Mouse (Mus musculus) hindbrain, embryonic 12.5 days (tissue): ENCODE results near the gene Ing1. TPM values are rescaled to one million over a fixed set of nuclear protein-coding genes. Genes with fewer than 3 reads are reported as not detected.
"Not testable (repeated sequence)": the region's sequence is repeated elsewhere in the genome, so short reads cannot be mapped to it uniquely, and the experiment has no call there.

Source experiments
- ATAC-seq: fragments of 200-750 bp; cut with Nextera tagmentation; 2 replicates; pipeline ENCODE4 v1.8.0; 2017; ENCODE audit warnings: moderate TSS enrichment; ENCODE audit not compliant: low FRiP score
- H3K27ac ChIP-seq: fragments of 300-500 bp; sonication (generic); 2 replicates; pipeline ENCODE4 v1.5.1; 2016; ENCODE audit warnings: mild to moderate bottlenecking
- H3K27me3 ChIP-seq: fragments of 300-500 bp; sonication (generic); 2 replicates; pipeline ENCODE4 v1.6.1; 2016; ENCODE audit warnings: mild to moderate bottlenecking
- H3K36me3 ChIP-seq: fragments of 300-500 bp; sonication (generic); 2 replicates; pipeline ENCODE4 v1.6.1; 2016; ENCODE audit warnings: mild to moderate bottlenecking
- H3K4me1 ChIP-seq: fragments of 300-500 bp; sonication (generic); 2 replicates; pipeline ENCODE4 v1.6.1; 2016
- H3K4me2 ChIP-seq: fragments of 300-500 bp; sonication (generic); replicated peaks from 2 replicates; pipeline ENCODE4 v1.6.1; 2016; ENCODE audit warnings: mild to moderate bottlenecking
- H3K4me3 ChIP-seq: fragments of 300-500 bp; sonication (generic); 2 replicates; pipeline ENCODE4 v1.5.1; 2016; ENCODE audit warnings: mild to moderate bottlenecking
- H3K9ac ChIP-seq: fragments of 300-500 bp; sonication (generic); 2 replicates; pipeline ENCODE4 v1.6.1; 2016; ENCODE audit warnings: mild to moderate bottlenecking, moderate library complexity
- H3K9me3 ChIP-seq: fragments of 300-500 bp; sonication (generic); replicated peaks from 2 replicates; pipeline ENCODE4 v1.6.1; 2016; ENCODE audit warnings: mild to moderate bottlenecking
- WGBS: fragments of 180-500 bp; shearing (Covaris S2); methylation state at CpG from one replicate; pipeline ENCODE4 v1.1.7; 2016; 5-methylcytosine and 5-hydroxymethylcytosine counted together
- polyA plus RNA-seq: library from polyadenylated mRNA; unstranded; fragments of >200 nt; fragmentation: Nextera tagmentation; extraction: Ambion mirVana; gene quantifications from 2 replicates; pipeline ENCODE4 v1.2.1, GENCODE M21; 2016

The Ing1 gene
- polyA plus RNA-seq, 1 experiment from 2014 or later = 57.5 TPM

DNA sequence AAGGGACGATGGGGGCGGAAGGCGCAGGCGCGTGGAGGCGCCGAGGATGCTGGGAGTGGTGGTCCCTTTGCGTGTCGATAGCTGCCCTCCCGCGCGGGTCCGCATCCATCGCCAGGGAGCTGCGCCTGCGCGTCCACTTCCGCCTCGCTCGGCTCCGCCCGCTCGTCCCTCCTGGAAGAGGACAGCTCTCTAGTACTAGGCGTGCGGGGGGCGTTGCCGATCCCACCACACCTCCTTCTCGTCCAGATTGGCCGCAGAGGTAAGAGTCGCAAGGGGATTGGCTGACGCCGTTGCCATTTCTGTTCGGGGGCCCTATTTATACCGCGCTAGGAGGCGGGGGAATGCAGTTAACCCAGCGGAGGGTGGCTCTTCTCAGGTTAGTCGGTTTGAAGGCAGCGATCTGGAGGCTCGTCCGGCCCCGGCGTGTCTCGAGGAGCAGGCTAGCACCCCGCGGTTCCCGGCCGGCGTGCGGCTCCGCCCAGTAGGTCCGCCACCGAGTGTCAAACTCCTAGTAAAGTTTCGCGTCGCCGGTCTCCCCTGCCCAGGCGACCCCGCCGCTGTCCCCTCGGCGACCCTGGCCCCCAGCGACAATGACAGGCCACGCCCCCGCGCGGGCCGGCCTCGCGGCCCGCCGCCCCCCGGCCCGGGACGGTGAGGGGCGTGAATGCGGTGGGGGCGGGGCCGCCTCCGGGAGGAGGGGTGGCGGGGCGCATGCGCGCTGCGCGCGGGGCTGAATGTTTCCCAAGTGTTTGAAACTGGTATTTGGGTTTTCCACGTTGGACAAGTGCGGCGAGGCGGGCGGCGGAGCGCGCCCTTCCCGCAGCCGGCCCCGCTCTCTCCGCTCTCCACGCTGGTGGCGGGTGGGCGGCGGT is 585 bp downstream of the Ing1 start:
- Histone ChIP-seq H3K9ac (peak overlapping the region; percentile 97), H3K36me3 (no peaks in the 10 kb centered on the region), H3K27me3 (no peaks in the 10 kb centered on the region), H3K4me1 (peaks cover 24% of the 10 kb centered on the region), H3K4me2 (peak overlapping the region; percentile 74), H3K27ac (peak overlapping the region; percentile 100), H3K4me3 (peak overlapping the region; percentile 94), H3K9me3 (no peaks in the 10 kb centered on the region)
- under 1% methylated on average over 99 of the region's 103 CpGs for WGBS
- ATAC-seq = peak; percentile 90

DNA sequence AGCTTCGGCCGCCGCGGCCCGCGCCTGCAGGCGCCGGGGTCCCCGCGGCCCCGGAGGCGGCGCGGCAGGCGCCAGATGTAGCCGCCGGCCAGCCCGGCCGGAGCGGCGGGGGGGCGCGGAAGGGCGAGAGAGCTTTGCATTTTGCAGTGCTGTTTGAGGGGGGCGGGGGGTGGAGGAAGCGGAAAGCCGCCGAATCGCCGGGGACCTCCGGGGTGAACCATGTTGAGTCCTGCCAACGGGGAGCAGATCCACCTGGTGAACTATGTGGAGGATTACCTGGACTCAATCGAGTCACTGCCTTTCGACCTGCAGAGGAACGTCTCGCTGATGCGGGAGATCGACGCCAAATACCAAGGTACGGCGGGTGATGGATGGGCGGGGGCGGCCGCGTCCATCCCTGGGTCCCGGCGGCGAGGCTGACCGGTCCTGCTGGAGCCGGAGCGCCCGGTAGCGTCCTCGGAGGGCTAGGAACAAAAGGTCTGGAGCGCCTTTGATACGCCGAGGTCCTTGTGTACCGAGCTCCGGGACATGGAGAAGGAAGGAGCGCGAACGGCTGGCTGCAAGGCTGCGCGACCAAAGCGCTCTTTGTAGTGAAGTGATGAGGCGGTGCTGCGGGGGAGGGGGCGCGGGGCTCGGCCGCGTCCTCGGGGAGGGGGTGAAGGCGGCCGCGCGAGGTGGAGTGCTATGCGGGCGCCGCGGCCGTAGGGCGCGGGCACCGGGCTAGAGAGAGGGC is 1.5 kb downstream of the Ing1 start:
- Histone ChIP-seq H3K9me3 (no peaks in the 10 kb centered on the region), H3K36me3 (peaks cover 9% of the 10 kb centered on the region), H3K4me3 (peak overlapping the region; percentile 94), H3K27me3 (no peaks in the 10 kb centered on the region), H3K27ac (peak overlapping the region; percentile 100), H3K4me2 (peak overlapping the region; percentile 74), H3K4me1 (peaks cover 23% of the 10 kb centered on the region), H3K9ac (peak overlapping the region; percentile 97)
- no peak for ATAC-seq
- WGBS = under 1% methylated on average over 75 of the region's 85 CpGs

DNA sequence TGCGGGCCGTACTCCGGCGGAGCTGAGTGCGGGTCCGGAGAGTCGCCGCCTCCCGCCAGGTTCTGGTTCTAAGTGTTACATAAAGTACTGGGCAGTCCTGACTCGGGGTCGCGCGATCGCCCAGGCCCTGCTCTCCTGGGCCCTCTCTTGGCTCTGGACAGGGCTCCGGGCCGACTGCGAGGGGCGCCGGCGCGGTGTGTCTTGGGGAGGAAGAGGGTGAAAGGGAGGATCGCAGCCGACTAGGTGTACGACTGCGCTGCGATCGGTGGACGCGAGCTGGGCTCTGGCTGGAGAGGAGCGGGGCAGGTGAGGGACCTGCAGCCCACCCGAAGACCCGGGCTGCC is 2.0 kb downstream of the Ing1 start:
- Histone ChIP-seq H3K4me1 (peaks cover 23% of the 10 kb centered on the region), H3K36me3 (peaks cover 13% of the 10 kb centered on the region), H3K9ac (peak overlapping the region; percentile 97), H3K27me3 (no peaks in the 10 kb centered on the region), H3K9me3 (no peaks in the 10 kb centered on the region), H3K4me2 (peak overlapping the region; percentile 74), H3K27ac (peak overlapping the region; percentile 100), H3K4me3 (peak overlapping the region; percentile 94)
- ATAC-seq = no peak
- WGBS = under 1% methylated on average over 32 of the region's 32 CpGs

DNA sequence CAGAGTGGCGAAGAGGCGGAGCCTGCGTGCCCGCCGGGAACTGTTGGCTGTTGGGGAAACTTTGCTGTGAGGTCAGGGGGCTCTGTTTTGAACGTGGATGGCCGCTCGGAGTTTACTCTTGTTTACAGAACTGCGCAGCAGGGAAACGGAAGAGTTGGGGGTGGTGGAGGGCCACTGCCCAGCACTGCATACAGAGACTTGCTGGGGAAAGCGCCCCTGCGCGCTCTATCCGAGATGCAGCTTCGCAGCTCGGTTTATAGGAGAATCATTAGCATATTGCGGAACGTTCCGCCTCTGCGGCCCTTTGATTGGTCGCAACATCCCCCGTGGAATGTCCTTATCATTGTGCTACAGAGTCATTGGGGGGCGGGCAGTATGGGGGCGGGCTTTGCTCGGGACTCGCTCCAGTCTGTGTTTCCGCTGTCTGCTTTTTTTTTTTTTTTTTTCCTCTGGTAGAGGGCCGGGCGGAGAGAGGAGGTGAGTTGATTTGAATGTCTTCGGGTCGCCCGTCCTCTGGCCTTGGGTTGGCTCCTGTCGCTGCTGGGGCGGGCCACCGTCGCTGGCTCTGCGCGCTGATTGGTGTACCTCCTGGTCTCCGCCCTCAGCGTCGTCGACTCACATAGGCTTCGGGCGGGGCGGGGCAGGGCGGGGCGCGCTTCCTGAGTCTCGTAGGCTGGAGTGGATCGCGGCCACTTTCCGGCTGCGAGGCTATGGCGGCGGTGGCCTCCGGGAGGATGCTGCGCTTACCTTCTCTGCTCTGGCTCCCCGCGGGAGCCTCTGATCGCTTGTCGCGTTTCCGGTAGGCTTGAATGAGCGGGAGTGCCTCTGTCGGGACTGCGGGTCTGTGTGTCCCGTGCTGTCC is 2.6 kb downstream of the Ing1 start:
- Histone ChIP-seq H3K9me3 (no peaks in the 10 kb centered on the region), H3K4me3 (peak overlapping the region; percentile 94), H3K27me3 (no peaks in the 10 kb centered on the region), H3K27ac (peak overlapping the region; percentile 100), H3K4me2 (peak overlapping the region; percentile 74), H3K9ac (peak overlapping the region; percentile 97), H3K36me3 (peaks cover 13% of the 10 kb centered on the region), H3K4me1 (peaks cover 23% of the 10 kb centered on the region)
- under 1% methylated on average over 67 of the region's 67 CpGs for WGBS
- peak; percentile 80 for ATAC-seq

DNA sequence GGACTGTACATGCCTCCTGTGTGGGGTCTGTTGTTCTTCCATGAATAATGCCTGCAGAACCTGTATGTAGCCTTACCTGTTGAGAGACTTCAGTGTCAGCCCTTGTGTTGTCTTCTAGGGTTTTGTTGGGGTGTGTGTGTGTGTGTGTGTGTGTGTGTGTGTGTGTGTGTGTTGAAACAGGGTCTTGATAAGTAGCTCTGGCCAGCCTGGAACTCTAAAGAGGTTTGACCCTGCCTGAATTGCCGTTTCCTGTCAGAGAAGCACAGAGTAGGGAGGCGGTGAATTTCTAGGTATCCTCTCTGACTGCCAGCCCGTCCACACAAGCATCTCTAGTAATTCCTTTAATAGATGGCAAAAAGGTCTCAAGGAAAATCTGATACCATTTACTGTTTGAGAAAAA is 4.1 kb downstream of the Ing1 start:
- Histone ChIP-seq H3K4me3 (no peak overlapping the region), H3K4me2 (peak overlapping the region; percentile 74; the same call in 1 of the 2 replicates), H3K9me3 (no peaks in the 10 kb centered on the region), H3K27ac (no peak overlapping the region), H3K36me3 (peaks cover 28% of the 10 kb centered on the region), H3K27me3 (no peaks in the 10 kb centered on the region), H3K4me1 (peaks cover 20% of the 10 kb centered on the region), H3K9ac (no peak overlapping the region)
- ATAC-seq = no peak
- WGBS = 75% methylated on average over 3 of the region's 3 CpGs

DNA sequence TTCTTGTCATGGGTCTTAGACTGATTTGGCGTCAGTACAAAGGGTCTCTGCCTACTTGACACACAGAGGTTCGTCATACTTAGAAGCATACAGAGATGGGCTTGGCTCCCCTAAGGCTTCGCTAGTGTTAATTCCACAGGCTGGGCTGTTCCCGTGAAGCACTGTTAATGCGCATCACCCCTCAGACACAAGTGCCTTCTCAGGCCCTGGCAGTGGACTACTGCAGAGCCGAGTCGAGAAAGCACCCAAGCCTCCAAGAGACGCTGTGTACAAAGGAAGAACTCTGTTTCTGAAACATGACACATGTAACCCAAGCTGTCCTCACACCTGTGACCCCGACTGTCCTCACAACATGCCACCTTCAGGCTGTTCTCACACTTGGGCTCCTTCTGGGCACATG is 4.8 kb downstream of the Ing1 start:
- Histone ChIP-seq H3K4me3 (no peak overlapping the region), H3K9me3 (no peaks in the 10 kb centered on the region), H3K9ac (no peak overlapping the region), H3K36me3 (peaks cover 34% of the 10 kb centered on the region), H3K27me3 (no peaks in the 10 kb centered on the region), H3K27ac (no peak overlapping the region), H3K4me2 (no peak overlapping the region), H3K4me1 (peaks cover 18% of the 10 kb centered on the region)
- no peak for ATAC-seq
- 85% methylated on average over 9 of the region's 9 CpGs for WGBS

DNA sequence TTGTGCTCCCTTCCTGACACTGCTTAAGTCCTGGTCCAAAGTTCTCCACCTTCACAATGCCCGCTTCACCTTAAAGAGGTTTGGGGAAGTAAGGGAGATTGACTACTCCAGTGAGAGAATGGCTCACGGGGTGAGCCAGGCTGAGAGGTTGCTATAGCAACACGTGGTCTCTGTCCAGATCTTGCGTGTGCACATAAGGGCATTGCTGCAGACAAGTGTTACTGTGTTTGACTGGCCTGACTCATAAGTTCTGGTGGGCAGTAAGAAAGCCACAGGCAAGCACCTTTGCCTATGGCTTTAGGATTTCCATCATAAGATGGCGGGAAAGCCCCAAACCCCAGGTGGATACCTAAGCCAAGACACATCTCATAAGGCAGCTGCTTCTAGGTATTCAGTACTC is 8.9 kb downstream of the Ing1 start:
- Histone ChIP-seq H3K9ac (no peak overlapping the region), H3K4me1 (peaks cover 11% of the 10 kb centered on the region), H3K27me3 (no peaks in the 10 kb centered on the region), H3K4me3 (no peak overlapping the region), H3K4me2 (no peak overlapping the region), H3K27ac (no peak overlapping the region), H3K36me3 (peaks cover 56% of the 10 kb centered on the region), H3K9me3 (no peaks in the 10 kb centered on the region)
- 96% methylated on average over 5 of the region's 5 CpGs for WGBS
- ATAC-seq = no peak

DNA sequence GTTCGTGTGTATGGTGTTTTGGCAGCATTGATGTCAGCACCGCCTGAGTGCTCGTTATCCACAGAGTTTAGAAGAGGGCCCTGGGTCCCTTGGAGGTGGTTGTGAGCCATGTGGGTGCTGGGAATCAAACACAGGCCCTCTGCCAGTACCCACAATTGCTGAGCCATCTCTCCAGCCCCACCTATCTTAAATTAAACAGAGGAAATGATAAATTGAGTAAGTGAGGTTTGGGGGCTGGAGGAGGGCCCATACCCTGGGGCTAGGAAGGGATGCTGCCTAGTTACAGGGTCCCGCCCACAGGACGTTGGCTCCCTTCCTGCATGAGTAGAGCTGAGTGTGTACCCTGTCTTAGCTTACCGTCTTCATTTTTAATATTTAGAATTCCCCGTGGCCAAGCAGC is 9.3 kb downstream of the Ing1 start:
- H3K4me1 ChIP-seq = peaks cover 6% of the 10 kb centered on the region
- H3K27ac ChIP-seq = no peak overlapping the region
- no peak overlapping the region for H3K9ac ChIP-seq
- ATAC-seq = no peak
- no peaks in the 10 kb centered on the region for H3K9me3 ChIP-seq
- H3K27me3 ChIP-seq = no peaks in the 10 kb centered on the region
- H3K4me3 ChIP-seq = no peak overlapping the region
- WGBS = 90% methylated on average over 7 of the region's 7 CpGs
- H3K36me3 ChIP-seq = peaks cover 56% of the 10 kb centered on the region
- no peak overlapping the region for H3K4me2 ChIP-seq

DNA sequence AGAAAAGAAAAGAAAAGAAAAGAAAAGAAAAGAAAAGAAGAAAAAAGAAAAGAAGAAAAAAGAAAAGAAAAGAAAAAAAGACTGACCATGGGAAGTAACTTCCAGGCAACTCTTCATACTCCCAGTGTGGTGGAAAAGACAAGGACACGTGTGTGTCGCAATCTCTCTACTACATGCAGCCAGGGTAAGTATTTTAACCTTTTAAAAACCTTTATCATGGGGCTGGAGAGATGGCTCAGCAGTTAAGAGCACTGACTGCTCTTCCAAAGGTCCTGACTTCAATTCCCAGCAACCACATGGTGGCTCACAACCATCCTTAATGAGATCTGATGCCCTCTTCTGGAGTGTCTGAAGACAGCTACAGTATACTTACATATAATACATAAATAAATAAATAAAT is 12.8 kb downstream of the Ing1 start:
- H3K4me3 ChIP-seq, H3K4me2 ChIP-seq, ATAC-seq, H3K27ac ChIP-seq, H3K9me3 ChIP-seq, H3K27me3 ChIP-seq, H3K9ac ChIP-seq, H3K4me1 ChIP-seq: not testable (repeated sequence)
- 92% methylated on average over 2 of the region's 2 CpGs for WGBS
- H3K36me3 ChIP-seq = peaks cover 41% of the 10 kb centered on the region

DNA sequence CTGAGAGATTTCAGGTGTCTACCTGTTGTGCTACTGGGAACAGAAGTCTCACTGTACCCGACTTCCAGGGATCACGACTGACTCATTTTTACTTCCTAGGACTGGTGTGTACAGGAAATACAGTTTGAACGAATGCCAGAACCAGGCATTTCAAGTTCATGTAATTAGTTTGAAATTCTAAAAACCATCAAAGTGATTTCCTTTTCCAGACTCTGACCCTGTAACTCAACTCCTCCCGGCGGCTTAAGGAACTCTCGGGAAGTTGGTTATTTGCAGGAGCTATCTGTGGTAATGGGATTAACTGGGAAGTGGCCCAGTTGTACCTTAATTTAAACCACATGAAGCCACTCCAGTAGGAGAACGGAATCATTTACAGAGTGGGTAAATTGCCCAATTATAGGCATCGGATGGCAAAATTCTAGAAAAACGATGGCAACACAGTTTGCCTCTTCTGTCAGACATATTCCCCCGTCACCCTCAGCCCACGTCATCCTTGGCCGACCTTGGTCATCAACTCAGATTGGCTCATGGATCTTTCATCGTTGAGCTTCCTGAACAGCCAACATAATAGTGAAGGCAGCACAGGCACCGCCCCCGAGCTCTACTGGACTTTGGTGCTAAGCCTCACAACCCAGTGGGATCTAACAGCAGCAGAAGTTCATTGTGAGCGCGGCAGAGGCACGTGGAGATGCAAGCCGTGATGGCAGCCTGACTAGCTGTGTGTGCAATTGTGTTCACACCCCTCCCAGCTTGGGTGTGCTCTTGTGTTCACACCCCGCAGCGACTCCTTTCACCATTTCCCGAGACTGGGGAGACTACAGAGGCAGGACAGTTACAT is 14.1 kb downstream of the Ing1 start:
- Histone ChIP-seq H3K4me2 (no peak overlapping the region), H3K4me3 (no peak overlapping the region), H3K27ac (no peak overlapping the region), H3K27me3 (no peaks in the 10 kb centered on the region), H3K9me3 (no peaks in the 10 kb centered on the region), H3K4me1 (no peaks in the 10 kb centered on the region), H3K9ac (no peak overlapping the region), H3K36me3 (peaks cover 28% of the 10 kb centered on the region)
- no peak for ATAC-seq
- 87% methylated on average over 22 of the region's 22 CpGs for WGBS

DNA sequence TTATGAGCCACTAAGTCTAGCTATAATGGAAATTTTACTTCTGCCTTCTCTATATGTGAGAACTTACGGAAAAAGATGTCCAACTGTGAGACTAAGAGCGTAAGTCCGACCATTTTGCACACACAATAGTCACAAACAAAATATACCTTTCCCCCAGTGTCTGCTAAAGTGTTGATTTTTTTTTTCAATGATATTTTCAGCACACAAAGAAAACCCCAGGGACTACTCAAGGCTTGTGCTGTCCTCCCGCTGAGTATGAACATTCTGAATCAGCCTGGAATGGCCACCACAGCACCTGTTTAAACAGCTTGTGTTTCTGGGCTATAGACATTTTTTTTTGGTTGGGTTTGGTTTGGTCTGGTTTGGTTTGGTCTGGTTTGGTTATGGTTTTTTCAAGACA is 15.4 kb downstream of the Ing1 start:
- Histone ChIP-seq H3K4me3 (no peak overlapping the region), H3K27ac (no peak overlapping the region), H3K36me3 (peaks cover 17% of the 10 kb centered on the region), H3K4me1 (no peaks in the 10 kb centered on the region), H3K4me2 (no peak overlapping the region), H3K9ac (no peak overlapping the region), H3K9me3 (no peaks in the 10 kb centered on the region), H3K27me3 (no peaks in the 10 kb centered on the region)
- no peak for ATAC-seq
- 92% methylated on average over 4 of the region's 4 CpGs for WGBS
